Comparison of ENCODE assay signal across 13 mouse cellular contexts in genomic region chr17:35771656-35772405, GRCm38 (mm10). TPM values are rescaled to one million over a fixed set of nuclear protein-coding genes. Genes with fewer than 3 reads are reported as not detected.
DNase-seq lines count a peak whose midpoint lies in the region; ATAC-seq and TF ChIP-seq lines count a peak whose summit lies in the region.
"Had no signal": no experiment of that assay in that cellular context is flagged by ENCODE, and none has a peak within 500 bp of the region (broad histone marks: within the 10 kb centered on the region; RNA-seq: fewer than 3 reads in every experiment).

No protein-coding gene starts in this region.

- H3K27ac ChIP-seq in lung, embryonic 14.5 days (ENCODE audit: low read depth): peak overlapping the region; percentile 75
- peak overlapping the region; percentile 42 for H3K27ac ChIP-seq in cerebellum, adult 2 months (ENCODE audit: insufficient read depth, low read length)
- peak overlapping the region; percentile 72 for H3K27ac ChIP-seq in small intestine, adult 2 months (ENCODE audit: insufficient read depth, low read depth, low read length)
- H3K27ac ChIP-seq: hindbrain, embryonic 15.5 days; midbrain, embryonic 15.5 days had no signal

- TF ChIP-seq POLR2A in lung, adult 2 months (IDR thresholded peaks at IDR 0.05; ENCODE audit: borderline replicate concordance, extremely low read depth, low read depth, low read length): no peak
- no peak for TF ChIP-seq POLR2A in cerebellum, adult 2 months (IDR thresholded peaks at IDR 0.05; ENCODE audit: borderline replicate concordance, insufficient read depth, low read length)
- TF ChIP-seq POLR2A in small intestine, adult 2 months (IDR thresholded peaks at IDR 0.05; ENCODE audit: low read depth, low read length): no peak

- no peak overlapping the region for H3K4me3 ChIP-seq in lung, embryonic 14.5 days (ENCODE audit: low read depth, low read length)
- H3K4me3 ChIP-seq in lung, adult 2 months (replicated peaks; ENCODE audit: extremely low read depth, low read depth, low read length): no peak overlapping the region
- no peak overlapping the region for H3K4me3 ChIP-seq in cerebellum, adult 2 months (replicated peaks; ENCODE audit: insufficient read depth, low read depth, low read length)
- no peak overlapping the region for H3K4me3 ChIP-seq in small intestine, adult 2 months (ENCODE audit: low read depth, low read length)
- H3K4me3 ChIP-seq: hindbrain, embryonic 15.5 days; midbrain, embryonic 15.5 days had no signal

- H3K4me1 ChIP-seq in lung, embryonic 14.5 days (ENCODE audit: insufficient read depth): peaks cover 6% of the 10 kb centered on the region
- H3K4me1 ChIP-seq in lung, adult 2 months (ENCODE audit: control insufficient read depth, insufficient read depth, low read length): peaks cover 6% of the 10 kb centered on the region
- peaks cover 11% of the 10 kb centered on the region for H3K4me1 ChIP-seq in cerebellum, adult 2 months (ENCODE audit: control insufficient read depth, insufficient read depth, low read length)
- peaks cover 4% of the 10 kb centered on the region; the same call in 1 of the 2 replicates for H3K4me1 ChIP-seq in small intestine, adult 2 months (ENCODE audit: control insufficient read depth, insufficient read depth, insufficient read length, low read length)
- H3K4me1 ChIP-seq: hindbrain, embryonic 15.5 days; midbrain, embryonic 15.5 days had no signal

- H3K9ac ChIP-seq in lung, embryonic 14.5 days: no peak overlapping the region
- H3K9ac ChIP-seq: hindbrain, embryonic 15.5 days; midbrain, embryonic 15.5 days had no signal

- H3K4me2 ChIP-seq in lung, embryonic 14.5 days: no peak overlapping the region
- H3K4me2 ChIP-seq: hindbrain, embryonic 15.5 days; midbrain, embryonic 15.5 days had no signal

- no peak for ATAC-seq in lung, embryonic 14.5 days (ENCODE audit: insufficient read depth)
- ATAC-seq in erythroid progenitor cell, adult 5-6 weeks (replicated peaks; ENCODE audit: low FRiP score, poor library complexity, severe bottlenecking): no peak
- ATAC-seq: activated CD4-positive, CD25-positive, alpha-beta regulatory T cell, adult 4 months; midbrain, embryonic 15.5 days had no signal

- no peaks in the 10 kb centered on the region for H3K36me3 ChIP-seq in lung, embryonic 14.5 days (ENCODE audit: insufficient read depth)
- H3K36me3 ChIP-seq in small intestine, adult 2 months (ENCODE audit: control insufficient read depth, insufficient read depth, low read length): no peaks in the 10 kb centered on the region
- H3K36me3 ChIP-seq: hindbrain, embryonic 15.5 days; midbrain, embryonic 15.5 days had no signal

- TF ChIP-seq CTCF in lung, embryonic 14.5 days (IDR thresholded peaks at IDR 0.05; ENCODE audit: low read depth): no peak
- no peak for TF ChIP-seq CTCF in lung, adult 2 months (IDR thresholded peaks at IDR 0.05; ENCODE audit: insufficient read depth, low read length)
- no peak for TF ChIP-seq CTCF in cerebellum, adult 2 months (IDR thresholded peaks at IDR 0.05; ENCODE audit: borderline replicate concordance, insufficient read depth, low read depth, low read length)
- TF ChIP-seq CTCF in small intestine, adult 2 months (IDR thresholded peaks at IDR 0.05; ENCODE audit: extremely low read depth, insufficient read length, insufficient replicate concordance, low read depth, low read length): no peak

- DNase-seq in gastrocnemius, adult 18-20 months (ENCODE audit: low spot score): peak; percentile 74
- DNase-seq in gastrocnemius, postnatal 4 days (ENCODE audit: low spot score in 2 of 2): no peak
- DNase-seq in lung, embryonic 14.5 days: peak; percentile 21
- no peak for DNase-seq in lung, adult 2 months
- peak; percentile 57 to 77 for DNase-seq in cerebellum, adult 2 months
- DNase-seq in T-cell, adult 2 months (ENCODE audit: low spot score): no peak
- DNase-seq: embryo, embryonic 11 days had no signal

- no peaks in the 10 kb centered on the region for H3K27me3 ChIP-seq in lung, embryonic 14.5 days (ENCODE audit: insufficient read depth, low read length)
- H3K27me3 ChIP-seq in cerebellum, adult 2 months (ENCODE audit: control insufficient read depth, insufficient read depth, low read length): no peaks in the 10 kb centered on the region
- H3K27me3 ChIP-seq in small intestine, adult 2 months (ENCODE audit: control insufficient read depth, insufficient read depth, low read length): no peaks in the 10 kb centered on the region
- H3K27me3 ChIP-seq: CH12.LX; hindbrain, embryonic 15.5 days; midbrain, embryonic 15.5 days had no signal

- 64% methylated on average over 15 of the region's 15 CpGs for WGBS in lung, embryonic 14.5 days
- WGBS in lung, adult 2 months: 67% methylated on average over 15 of the region's 15 CpGs
- 44% methylated on average over 15 of the region's 15 CpGs for WGBS in cerebellum, adult 2 months
- WGBS in small intestine, adult 2 months: 71% methylated on average over 15 of the region's 15 CpGs

- no peaks in the 10 kb centered on the region for H3K9me3 ChIP-seq in lung, embryonic 14.5 days (ENCODE audit: low read depth, low read length)
- H3K9me3 ChIP-seq: hindbrain, embryonic 15.5 days; midbrain, embryonic 15.5 days had no signal

RNA-seq across cellular contexts. Expression of gene Ier3, which starts 49.7 kb away (rescaled TPM):
- 1 to 10 TPM; 7.1 to 8.0 TPM for total RNA-seq in gastrocnemius, adult 18-20 months (2021)
- total RNA-seq in gastrocnemius, postnatal 4 days (2021): 10 to 100 TPM; 11.1 to 13.1 TPM
- polyA plus RNA-seq in lung, embryonic 14.5 days (2014; fragmentation: Nextera tagmentation; extraction: Ambion mirVana): 5.0 and 7.1 TPM in 2 replicates
- 133 TPM in 2 replicates for polyA plus RNA-seq in lung, adult 2 months (2012; rRNA removed)
- 22.6 and 25.2 TPM in 2 replicates for polyA plus RNA-seq in cerebellum, adult 2 months (2012; rRNA removed)
- polyA plus RNA-seq in small intestine, adult 2 months (2012; rRNA removed): 6.1 and 8.6 TPM in 2 replicates
- 3.8 and 10.5 TPM in 2 replicates for total RNA-seq in erythroid progenitor cell, adult 5-6 weeks (2015; ENCODE audit: low replicate concordance)
- total RNA-seq in erythroid progenitor cell, adult 5-6 weeks (2017; ENCODE audit: low replicate concordance): 0.51 and 4.0 TPM in 2 replicates

RNA-seq across cellular contexts. Expression of gene Flot1, which starts 51.2 kb away (rescaled TPM):
- 10 to 100 TPM; 58.1 to 61.3 TPM for total RNA-seq in gastrocnemius, adult 18-20 months (2021)
- 10 to 100 TPM; 52.6 to 56.9 TPM for total RNA-seq in gastrocnemius, postnatal 4 days (2021)
- polyA plus RNA-seq in lung, embryonic 14.5 days (2014; fragmentation: Nextera tagmentation; extraction: Ambion mirVana): 30.9 and 32.5 TPM in 2 replicates
- 81.9 and 89.7 TPM in 2 replicates for polyA plus RNA-seq in lung, adult 2 months (2012; rRNA removed)
- polyA plus RNA-seq in cerebellum, adult 2 months (2012; rRNA removed): 129 and 140 TPM in 2 replicates
- polyA plus RNA-seq in small intestine, adult 2 months (2012; rRNA removed): 33.4 and 53.2 TPM in 2 replicates
- total RNA-seq in erythroid progenitor cell, adult 5-6 weeks (2015; ENCODE audit: low replicate concordance): 19.3 and 32.8 TPM in 2 replicates
- 14.6 and 29.1 TPM in 2 replicates for total RNA-seq in erythroid progenitor cell, adult 5-6 weeks (2017; ENCODE audit: low replicate concordance)

Comparison
In these comparisons a context has a peak if more than half of its experiments do, and no peak if none do; other contexts are left out.
1. DNase-seq: peak in gastrocnemius, adult 18-20 months (single experiment), lung, embryonic 14.5 days (single experiment) and cerebellum, adult 2 months (2 of 2); none in gastrocnemius, postnatal 4 days (0 of 2), lung, adult 2 months (single experiment) and T-cell, adult 2 months (single experiment).
2. Peak in every context shown above with its lines, with median percentiles within 50 percentile points of each other: H3K27ac ChIP-seq.